Mouse (Mus musculus): ENCODE data around the gene Cgnl1. TPM values are rescaled to one million over a fixed set of nuclear protein-coding genes. Genes with fewer than 3 reads are reported as not detected.

Cgnl1 gene
- polyA plus RNA-seq, 1 experiment from 2014 or later: 9.8 TPM

DNA sequence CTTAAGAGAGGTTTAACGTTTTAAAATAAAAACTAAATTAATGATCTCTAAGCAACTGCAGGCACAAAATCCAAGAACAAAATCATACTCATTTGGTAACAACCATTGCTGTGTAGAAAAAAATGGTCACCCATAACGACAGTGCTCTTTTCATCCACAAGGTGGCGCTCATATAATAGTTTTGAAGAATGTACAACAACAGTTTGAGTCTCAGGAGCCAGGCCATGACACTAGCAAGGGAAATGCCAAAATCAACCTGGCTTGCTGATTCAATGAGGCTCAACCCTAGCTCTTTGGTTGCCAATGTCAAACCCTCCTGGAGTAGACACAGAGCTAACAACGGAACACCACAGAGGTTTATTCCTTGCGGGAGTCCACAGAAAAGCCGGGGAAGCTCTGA is 125.3 kb downstream of the Cgnl1 start:
- Histone ChIP-seq H3K4me2 (ENCODE audit: low read length) (no peak overlapping the region), H3K27me3 (replicated peaks; ENCODE audit: control insufficient read depth, insufficient read depth, low read length) (no peaks in the 10 kb centered on the region), H3K4me1 (replicated peaks; ENCODE audit: control insufficient read depth, insufficient read depth, low read length) (no peaks in the 10 kb centered on the region), H3K36me3 (ENCODE audit: control insufficient read depth, insufficient read depth, low read length) (no peaks in the 10 kb centered on the region), H3K4me3 (ENCODE audit: low read depth, low read length) (no peak overlapping the region), H3K9me3 (ENCODE audit: control insufficient read depth, low read length) (no peaks in the 10 kb centered on the region), H3K9ac (ENCODE audit: low read length) (no peak overlapping the region), H3K27ac (ENCODE audit: low read depth) (no peak overlapping the region)
- 32% methylated on average over 6 of the region's 6 CpGs for WGBS
- ATAC-seq (replicated peaks; ENCODE audit: low FRiP score, low TSS enrichment, low read depth) (0 out of 2 replicates have a peak, but pooled peaks have one; percentile 23), DNase-seq (ENCODE audit: low spot score) (peak; percentile 87)

DNA sequence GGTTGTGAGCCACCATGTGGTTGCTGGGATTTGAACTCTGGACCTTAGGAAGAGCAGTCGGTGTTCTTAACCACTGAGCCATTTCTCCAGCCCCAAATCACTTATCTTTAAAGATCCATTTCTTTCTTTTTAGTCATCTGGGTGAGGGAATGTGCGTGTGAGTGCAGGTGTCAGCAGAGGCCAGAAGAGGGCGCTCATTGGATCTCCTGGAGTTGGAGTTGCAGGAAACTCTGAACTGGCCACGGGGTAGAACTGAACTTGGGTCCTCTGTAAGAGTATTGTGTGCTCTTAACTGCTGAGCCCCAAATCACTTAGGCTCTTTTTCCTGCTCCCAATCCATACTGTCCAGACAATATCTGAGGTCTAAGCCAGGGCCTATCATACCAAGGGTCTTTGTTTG is 127.8 kb downstream of the Cgnl1 start:
- Histone ChIP-seq H3K4me3 (ENCODE audit: low read depth, low read length) (no peak overlapping the region), H3K36me3 (ENCODE audit: control insufficient read depth, insufficient read depth, low read length) (0 out of 2 replicates have a peak, but pooled peaks cover 2% of the 10 kb centered on the region), H3K27me3 (replicated peaks; ENCODE audit: control insufficient read depth, insufficient read depth, low read length) (no peaks in the 10 kb centered on the region), H3K9ac (ENCODE audit: low read length) (no peak overlapping the region), H3K4me2 (ENCODE audit: low read length) (no peak overlapping the region), H3K4me1 (replicated peaks; ENCODE audit: control insufficient read depth, insufficient read depth, low read length) (no peaks in the 10 kb centered on the region), H3K9me3 (ENCODE audit: control insufficient read depth, low read length) (no peaks in the 10 kb centered on the region), H3K27ac (ENCODE audit: low read depth) (no peak overlapping the region)
- DNase-seq (ENCODE audit: low spot score): no peak
- WGBS: 92% methylated on average over 4 of the region's 4 CpGs
- ATAC-seq (replicated peaks; ENCODE audit: low FRiP score, low TSS enrichment, low read depth): no peak

DNA sequence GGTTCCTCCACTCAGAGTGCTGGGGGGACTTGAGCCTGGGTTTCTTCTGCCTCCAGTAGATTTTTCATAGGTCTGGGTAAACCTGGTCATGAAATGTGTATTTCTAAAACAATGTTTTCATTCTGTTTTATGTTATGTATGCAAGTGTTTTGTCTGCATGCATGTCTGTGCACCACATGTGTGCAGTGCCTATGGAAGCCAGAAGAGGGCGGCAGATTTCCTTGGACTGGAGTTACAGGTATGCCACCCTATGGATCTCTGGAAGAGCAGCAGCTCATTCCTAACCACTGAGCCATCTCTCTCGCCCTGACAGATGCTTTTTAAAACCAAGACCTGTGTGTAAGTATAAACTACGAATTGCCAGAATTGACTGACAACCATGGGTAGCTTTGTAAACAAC is 129.1 kb downstream of the Cgnl1 start:
- WGBS: 97% methylated on average over 3 of the region's 3 CpGs
- DNase-seq (ENCODE audit: low spot score) (no peak), ATAC-seq (replicated peaks; ENCODE audit: low FRiP score, low TSS enrichment, low read depth) (no peak)
- H3K4me3 ChIP-seq (ENCODE audit: low read depth, low read length): no peak overlapping the region
- no peaks in the 10 kb centered on the region for H3K4me1 ChIP-seq (replicated peaks; ENCODE audit: control insufficient read depth, insufficient read depth, low read length)
- no peak overlapping the region for H3K9ac ChIP-seq (ENCODE audit: low read length)
- H3K9me3 ChIP-seq (ENCODE audit: control insufficient read depth, low read length): no peaks in the 10 kb centered on the region
- 0 out of 2 replicates have a peak, but pooled peaks cover 2% of the 10 kb centered on the region for H3K36me3 ChIP-seq (ENCODE audit: control insufficient read depth, insufficient read depth, low read length)
- no peak overlapping the region for H3K27ac ChIP-seq (ENCODE audit: low read depth)
- H3K4me2 ChIP-seq (ENCODE audit: low read length): no peak overlapping the region
- no peaks in the 10 kb centered on the region for H3K27me3 ChIP-seq (replicated peaks; ENCODE audit: control insufficient read depth, insufficient read depth, low read length)

DNA sequence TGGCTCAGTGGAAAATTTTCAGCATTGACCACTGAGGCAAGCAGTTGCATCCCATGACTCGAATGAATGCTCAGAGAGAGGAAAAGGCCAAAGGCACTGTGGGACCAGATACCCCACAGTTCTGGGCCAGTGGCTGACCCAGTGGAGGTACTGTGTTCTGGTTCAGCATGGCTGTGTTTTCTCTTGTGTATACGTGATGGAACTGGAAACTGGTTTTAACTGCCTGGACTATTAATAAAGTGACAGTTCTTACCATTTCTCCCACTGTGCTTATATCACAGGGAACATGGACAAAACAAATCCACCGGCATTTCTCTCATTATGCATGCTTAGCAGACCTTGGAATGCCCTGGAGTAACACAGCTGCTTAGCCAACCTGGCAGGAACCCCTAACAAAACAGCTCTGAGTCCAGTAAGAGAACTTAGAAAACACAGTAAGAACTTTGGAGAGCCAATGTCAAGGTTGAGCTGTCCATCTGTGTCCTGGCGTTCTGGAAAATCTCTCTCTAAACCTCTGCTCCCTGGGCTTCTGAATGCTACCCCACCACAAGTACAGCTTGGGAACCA is 131.0 kb downstream of the Cgnl1 start:
- Histone ChIP-seq H3K36me3 (ENCODE audit: control insufficient read depth, insufficient read depth, low read length) (0 out of 2 replicates have a peak, but pooled peaks cover 2% of the 10 kb centered on the region), H3K9me3 (ENCODE audit: control insufficient read depth, low read length) (no peaks in the 10 kb centered on the region), H3K4me3 (ENCODE audit: low read depth, low read length) (no peak overlapping the region), H3K9ac (ENCODE audit: low read length) (no peak overlapping the region), H3K27me3 (replicated peaks; ENCODE audit: control insufficient read depth, insufficient read depth, low read length) (no peaks in the 10 kb centered on the region), H3K4me1 (replicated peaks; ENCODE audit: control insufficient read depth, insufficient read depth, low read length) (no peaks in the 10 kb centered on the region), H3K4me2 (ENCODE audit: low read length) (no peak overlapping the region), H3K27ac (ENCODE audit: low read depth) (no peak overlapping the region)
- DNase-seq (ENCODE audit: low spot score) (no peak), ATAC-seq (replicated peaks; ENCODE audit: low FRiP score, low TSS enrichment, low read depth) (no peak)
- WGBS: 82% methylated on average over 4 of the region's 4 CpGs

DNA sequence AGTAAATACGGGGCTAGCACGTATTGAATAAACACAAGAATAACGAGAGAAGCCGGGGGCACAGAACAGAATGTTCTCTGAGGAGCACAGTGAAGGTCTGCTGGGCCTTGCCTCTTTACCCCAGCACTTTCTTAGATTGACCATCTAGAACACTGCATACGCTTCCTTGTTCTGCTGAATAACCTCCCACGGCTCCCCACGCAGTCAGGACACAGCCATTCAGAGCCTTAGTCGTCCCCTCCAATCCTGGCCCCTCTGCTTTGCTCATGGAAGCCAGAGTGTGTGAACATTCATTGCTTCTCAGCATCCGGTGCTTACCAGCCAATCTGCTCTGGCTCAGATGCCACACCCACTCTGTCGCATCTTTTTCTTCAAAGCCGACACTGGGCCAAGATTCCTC is 133.2 kb downstream of the Cgnl1 start:
- no peaks in the 10 kb centered on the region; the same call in 1 of the 2 replicates for H3K9me3 ChIP-seq (ENCODE audit: control insufficient read depth, low read length)
- no peak overlapping the region for H3K27ac ChIP-seq (ENCODE audit: low read depth)
- DNase-seq (ENCODE audit: low spot score) (no peak), ATAC-seq (replicated peaks; ENCODE audit: low FRiP score, low TSS enrichment, low read depth) (no peak)
- 0 out of 2 replicates have a peak, but pooled peaks cover 2% of the 10 kb centered on the region for H3K36me3 ChIP-seq (ENCODE audit: control insufficient read depth, insufficient read depth, low read length)
- no peaks in the 10 kb centered on the region for H3K4me1 ChIP-seq (replicated peaks; ENCODE audit: control insufficient read depth, insufficient read depth, low read length)
- H3K9ac ChIP-seq (ENCODE audit: low read length): no peak overlapping the region
- no peaks in the 10 kb centered on the region for H3K27me3 ChIP-seq (replicated peaks; ENCODE audit: control insufficient read depth, insufficient read depth, low read length)
- no peak overlapping the region for H3K4me2 ChIP-seq (ENCODE audit: low read length)
- WGBS: 67% methylated on average over 11 of the region's 11 CpGs
- no peak overlapping the region for H3K4me3 ChIP-seq (ENCODE audit: low read depth, low read length)

DNA sequence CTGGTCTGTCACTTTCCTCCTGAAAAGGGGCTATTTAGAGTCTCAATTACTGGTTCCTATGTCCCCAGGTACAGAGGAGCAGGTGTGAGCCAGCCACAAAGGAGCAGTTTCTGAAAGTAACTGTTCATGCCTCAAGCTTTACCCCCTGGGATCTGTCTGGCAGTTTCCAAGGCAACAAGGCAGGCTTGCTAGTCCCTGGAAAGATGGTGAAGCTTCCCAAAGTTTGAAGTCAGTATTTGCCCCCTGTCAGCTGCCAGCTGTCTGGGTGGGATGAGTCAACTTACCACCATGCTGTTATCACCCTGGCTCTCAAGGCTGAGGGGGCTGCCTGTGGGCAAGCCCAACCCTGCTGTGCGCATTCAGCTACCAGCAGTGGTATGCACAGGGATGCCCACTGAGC is 134.5 kb downstream of the Cgnl1 start:
- Histone ChIP-seq H3K27ac (ENCODE audit: low read depth) (no peak overlapping the region), H3K27me3 (replicated peaks; ENCODE audit: control insufficient read depth, insufficient read depth, low read length) (no peaks in the 10 kb centered on the region), H3K36me3 (ENCODE audit: control insufficient read depth, insufficient read depth, low read length) (peaks cover 6% of the 10 kb centered on the region; the same call in 1 of the 2 replicates), H3K9me3 (ENCODE audit: control insufficient read depth, low read length) (no peaks in the 10 kb centered on the region; the same call in 1 of the 2 replicates), H3K9ac (ENCODE audit: low read length) (no peak overlapping the region), H3K4me2 (ENCODE audit: low read length) (no peak overlapping the region), H3K4me1 (replicated peaks; ENCODE audit: control insufficient read depth, insufficient read depth, low read length) (no peaks in the 10 kb centered on the region), H3K4me3 (ENCODE audit: low read depth, low read length) (no peak overlapping the region)
- DNase-seq (ENCODE audit: low spot score) (no peak), ATAC-seq (replicated peaks; ENCODE audit: low FRiP score, low TSS enrichment, low read depth) (no peak)
- WGBS: 80% methylated on average over 1 of the region's 1 CpGs

DNA sequence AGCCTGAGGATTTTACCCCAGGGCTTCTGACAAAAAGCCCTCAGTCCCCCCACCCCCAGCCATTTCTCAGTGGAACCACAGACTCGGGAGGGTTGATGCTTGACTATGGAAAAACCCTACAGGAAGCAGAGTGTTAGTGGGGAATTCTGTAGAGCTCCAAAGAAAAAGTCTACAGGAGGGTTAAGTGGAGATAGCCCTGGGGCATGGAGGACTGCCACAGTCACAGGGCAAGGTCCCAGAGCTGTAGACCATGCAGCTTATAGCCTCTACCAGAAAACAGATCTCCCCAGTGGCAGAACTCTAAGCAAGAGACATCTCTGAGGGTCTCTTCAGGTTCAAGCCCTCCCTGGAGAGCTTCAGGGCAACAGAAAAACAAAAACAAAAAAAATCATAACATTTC is 135.8 kb downstream of the Cgnl1 start:
- WGBS: 60% methylated on average over 1 of the region's 1 CpGs
- H3K27ac ChIP-seq (ENCODE audit: low read depth): no peak overlapping the region

DNA sequence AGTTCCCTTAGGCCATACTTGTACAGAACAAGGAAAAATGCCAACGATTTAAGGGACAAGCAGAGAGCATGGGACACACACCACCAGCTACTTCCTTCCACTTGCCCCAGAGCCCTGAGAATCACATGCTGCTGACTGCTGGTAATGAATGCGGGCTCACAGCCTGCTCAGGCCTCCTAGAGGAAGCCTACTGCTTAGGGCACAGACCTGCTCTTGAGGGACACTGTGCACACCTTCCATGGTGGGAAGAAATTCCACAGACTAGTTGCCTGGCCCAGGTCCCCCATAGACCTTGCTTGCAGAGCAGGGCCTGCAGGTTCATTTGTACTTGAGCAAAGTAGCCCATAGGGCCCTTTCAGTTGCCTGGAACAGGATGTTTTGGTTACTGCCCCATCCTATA is 136.5 kb downstream of the Cgnl1 start:
- no peak overlapping the region for H3K4me2 ChIP-seq (ENCODE audit: low read length)
- H3K27ac ChIP-seq (ENCODE audit: low read depth): no peak overlapping the region
- no peaks in the 10 kb centered on the region; the same call in 1 of the 2 replicates for H3K9me3 ChIP-seq (ENCODE audit: control insufficient read depth, low read length)
- H3K9ac ChIP-seq (ENCODE audit: low read length): no peak overlapping the region
- DNase-seq (ENCODE audit: low spot score) (no peak), ATAC-seq (replicated peaks; ENCODE audit: low FRiP score, low TSS enrichment, low read depth) (no peak)
- 86% methylated on average over 2 of the region's 2 CpGs for whole genome bisulfite sequencing
- no peaks in the 10 kb centered on the region for H3K4me1 ChIP-seq (replicated peaks; ENCODE audit: control insufficient read depth, insufficient read depth, low read length)
- peaks cover 14% of the 10 kb centered on the region for H3K36me3 ChIP-seq (ENCODE audit: control insufficient read depth, insufficient read depth, low read length)
- H3K27me3 ChIP-seq (replicated peaks; ENCODE audit: control insufficient read depth, insufficient read depth, low read length): no peaks in the 10 kb centered on the region
- no peak overlapping the region for H3K4me3 ChIP-seq (ENCODE audit: low read depth, low read length)

More for the DNA sequence above, 135.8 kb downstream of the Cgnl1 start:
- H3K4me3 ChIP-seq (ENCODE audit: low read depth, low read length): no peak overlapping the region
- no peaks in the 10 kb centered on the region for H3K4me1 ChIP-seq (replicated peaks; ENCODE audit: control insufficient read depth, insufficient read depth, low read length)
- H3K4me2 ChIP-seq (ENCODE audit: low read length): no peak overlapping the region
- no peaks in the 10 kb centered on the region for H3K27me3 ChIP-seq (replicated peaks; ENCODE audit: control insufficient read depth, insufficient read depth, low read length)
- H3K9me3 ChIP-seq (ENCODE audit: control insufficient read depth, low read length): no peaks in the 10 kb centered on the region; the same call in 1 of the 2 replicates
- DNase-seq (ENCODE audit: low spot score): no peak
- ATAC-seq (replicated peaks; ENCODE audit: low FRiP score, low TSS enrichment, low read depth): no peak
- peaks cover 8% of the 10 kb centered on the region; the same call in 1 of the 2 replicates for H3K36me3 ChIP-seq (ENCODE audit: control insufficient read depth, insufficient read depth, low read length)
- no peak overlapping the region for H3K9ac ChIP-seq (ENCODE audit: low read length)

DNA sequence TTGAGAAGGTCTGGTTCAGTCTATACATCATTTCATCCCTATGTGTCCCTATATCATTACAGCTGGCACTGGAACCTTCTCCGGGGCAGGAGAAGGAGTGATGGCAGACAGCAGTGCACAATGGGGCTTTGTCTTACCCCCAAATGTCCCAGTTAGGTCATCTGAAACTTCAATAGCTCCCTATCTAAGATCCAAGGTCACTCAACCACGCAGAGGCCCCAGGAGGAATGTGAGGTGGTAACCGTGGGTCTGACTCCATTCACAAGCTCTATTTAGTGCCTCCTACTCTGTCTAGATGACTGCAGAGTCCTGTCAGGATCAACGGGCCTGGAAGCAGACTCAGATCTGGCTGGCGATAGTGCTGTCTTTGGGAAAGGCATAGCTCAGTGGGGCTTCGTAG is 142.5 kb downstream of the Cgnl1 start:
- H3K27me3 ChIP-seq (replicated peaks; ENCODE audit: control insufficient read depth, insufficient read depth, low read length): no peaks in the 10 kb centered on the region
- no peak overlapping the region for H3K4me3 ChIP-seq (ENCODE audit: low read depth, low read length)
- ATAC-seq (replicated peaks; ENCODE audit: low FRiP score, low TSS enrichment, low read depth) (no peak; the same call in 1 of the 2 replicates), DNase-seq (ENCODE audit: low spot score) (no peak)
- no peak overlapping the region for H3K27ac ChIP-seq (ENCODE audit: low read depth)
- H3K9me3 ChIP-seq (ENCODE audit: control insufficient read depth, low read length): no peaks in the 10 kb centered on the region; the same call in 1 of the 2 replicates
- H3K4me1 ChIP-seq (replicated peaks; ENCODE audit: control insufficient read depth, insufficient read depth, low read length): no peaks in the 10 kb centered on the region; the same call in 1 of the 2 replicates
- no peak overlapping the region for H3K9ac ChIP-seq (ENCODE audit: low read length)
- WGBS: 61% methylated on average over 6 of the region's 6 CpGs
- no peak overlapping the region for H3K4me2 ChIP-seq (ENCODE audit: low read length)
- peaks cover 20% of the 10 kb centered on the region for H3K36me3 ChIP-seq (ENCODE audit: control insufficient read depth, insufficient read depth, low read length)

All from intestine, embryonic 14.5 days (tissue).